Mouse (Mus musculus): ENCODE measurements around the gene Pan2. TPM values are rescaled to one million over a fixed set of nuclear protein-coding genes. Genes with fewer than 3 reads are reported as not detected.
"Not testable (repeated sequence)": the region's sequence is repeated elsewhere in the genome, so short reads cannot be mapped to it uniquely, and the experiment has no call there.

Pan2 gene
- total RNA-seq (2014; rRNA removed), result 18.3 and 19.0 TPM in 2 replicates
- 12.5 and 13.4 TPM in 2 replicates for polyA plus RNA-seq (2015; fragmentation: Nextera tagmentation; extraction: Ambion mirVana)

GRCm38 (mm10) chr10:128303126-128304021, at the start of gene Pan2:
Gene Pan2, plus strand, starts transcription at chr10:128303335.
- H3K27ac ChIP-seq (ENCODE audit: low read depth, low read length), result peak within 1 kb of the TSS; percentile 97
- H3K9me3 ChIP-seq (ENCODE audit: low read length), result no peaks in the 10 kb centered on the region
- TF ChIP-seq CTCF (IDR thresholded peaks at IDR 0.05), result no peak
- DNase-seq (ENCODE audit: low spot score) (peak; percentile 99), ATAC-seq (ENCODE audit: low FRiP score) (peak; percentile 98)
- no peaks in the 10 kb centered on the region for H3K36me3 ChIP-seq (ENCODE audit: insufficient read depth, low read length)
- peak within 1 kb of the TSS; percentile 79 for H3K4me2 ChIP-seq (ENCODE audit: low read depth, low read length, poor library complexity, severe bottlenecking)
- no peaks in the 10 kb centered on the region for H3K27me3 ChIP-seq (ENCODE audit: insufficient read depth, low read length)
- H3K9ac ChIP-seq (replicated peaks; ENCODE audit: low read length, poor library complexity, severe bottlenecking), result peak within 1 kb of the TSS; percentile 87
- peaks cover 11% of the 10 kb centered on the region for H3K4me1 ChIP-seq (ENCODE audit: insufficient read depth, low read length)
- WGBS, result 1% methylated on average over 37 of the region's 37 CpGs
- peak within 1 kb of the TSS; percentile 49 for H3K4me3 ChIP-seq (ENCODE audit: low read depth, low read length)

- TF ChIP-seq CTCF (IDR thresholded peaks at IDR 0.05), result no peak
- H3K27me3 ChIP-seq (ENCODE audit: insufficient read depth, low read length), result no peaks in the 10 kb centered on the region
- H3K4me2 ChIP-seq (ENCODE audit: low read depth, low read length, poor library complexity, severe bottlenecking), result no peak within 1 kb of the TSS
- peaks cover 32% of the 10 kb centered on the region for H3K36me3 ChIP-seq (ENCODE audit: insufficient read depth, low read length)
- DNase-seq (ENCODE audit: low spot score) (no peak), ATAC-seq (ENCODE audit: low FRiP score) (no peak)
- H3K4me3 ChIP-seq (ENCODE audit: low read depth, low read length), result no peak within 1 kb of the TSS
- no peaks in the 10 kb centered on the region for H3K9me3 ChIP-seq (ENCODE audit: low read length)
- no peaks in the 10 kb centered on the region for H3K4me1 ChIP-seq (ENCODE audit: insufficient read depth, low read length)
- H3K27ac ChIP-seq (ENCODE audit: low read depth, low read length), result no peak within 1 kb of the TSS
- no peak within 1 kb of the TSS for H3K9ac ChIP-seq (replicated peaks; ENCODE audit: low read length, poor library complexity, severe bottlenecking)
- WGBS, result 90% methylated on average over 4 of the region's 4 CpGs
These were observed 49.4 kb upstream of the Pan2 start, which contains the start of gene Apon for GRCm38 (mm10) chr10:128253677-128254255. Gene Apon, plus strand, starts transcription at chr10:128254096.

GRCm38 (mm10) chr10:128255925-128256324, 47.2 kb upstream of the Pan2 start:
- Histone ChIP-seq H3K36me3 (ENCODE audit: insufficient read depth, low read length) (peaks cover 14% of the 10 kb centered on the region), H3K27ac (ENCODE audit: low read depth, low read length) (no peak overlapping the region), H3K27me3 (ENCODE audit: insufficient read depth, low read length) (no peaks in the 10 kb centered on the region), H3K9me3 (ENCODE audit: low read length) (no peaks in the 10 kb centered on the region), H3K4me1 (ENCODE audit: insufficient read depth, low read length) (no peaks in the 10 kb centered on the region), H3K9ac (replicated peaks; ENCODE audit: low read length, poor library complexity, severe bottlenecking) (no peak overlapping the region), H3K4me3 (ENCODE audit: low read depth, low read length) (no peak overlapping the region), H3K4me2 (ENCODE audit: low read depth, low read length, poor library complexity, severe bottlenecking) (no peak overlapping the region)
- DNase-seq (ENCODE audit: low spot score) (no peak), ATAC-seq (ENCODE audit: low FRiP score) (no peak)
- WGBS, result 89% methylated on average over 8 of the region's 8 CpGs
- TF ChIP-seq CTCF (IDR thresholded peaks at IDR 0.05), result no peak

GRCm38 (mm10) chr10:128256328-128256727, 46.8 kb upstream of the Pan2 start:
- WGBS, result 92% methylated on average over 8 of the region's 8 CpGs
- no peaks in the 10 kb centered on the region for H3K9me3 ChIP-seq (ENCODE audit: low read length)
- H3K4me2 ChIP-seq (ENCODE audit: low read depth, low read length, poor library complexity, severe bottlenecking), result no peak overlapping the region
- no peaks in the 10 kb centered on the region for H3K4me1 ChIP-seq (ENCODE audit: insufficient read depth, low read length)
- no peak overlapping the region for H3K27ac ChIP-seq (ENCODE audit: low read depth, low read length)
- no peak for TF ChIP-seq CTCF (IDR thresholded peaks at IDR 0.05)
- no peak overlapping the region for H3K4me3 ChIP-seq (ENCODE audit: low read depth, low read length)
- H3K27me3 ChIP-seq (ENCODE audit: insufficient read depth, low read length), result no peaks in the 10 kb centered on the region
- H3K9ac ChIP-seq (replicated peaks; ENCODE audit: low read length, poor library complexity, severe bottlenecking), result no peak overlapping the region
- peaks cover 11% of the 10 kb centered on the region for H3K36me3 ChIP-seq (ENCODE audit: insufficient read depth, low read length)
- DNase-seq (ENCODE audit: low spot score), result no peak
- ATAC-seq (ENCODE audit: low FRiP score), result no peak

GRCm38 (mm10) chr10:128258953-128259352, 44.2 kb upstream of the Pan2 start:
- no peak for TF ChIP-seq CTCF (IDR thresholded peaks at IDR 0.05)
- Histone ChIP-seq H3K27ac (ENCODE audit: low read depth, low read length) (no peak overlapping the region), H3K36me3 (ENCODE audit: insufficient read depth, low read length) (no peaks in the 10 kb centered on the region), H3K27me3 (ENCODE audit: insufficient read depth, low read length) (no peaks in the 10 kb centered on the region), H3K9me3 (ENCODE audit: low read length) (no peaks in the 10 kb centered on the region), H3K4me3 (ENCODE audit: low read depth, low read length) (no peak overlapping the region), H3K9ac (replicated peaks; ENCODE audit: low read length, poor library complexity, severe bottlenecking) (no peak overlapping the region), H3K4me2 (ENCODE audit: low read depth, low read length, poor library complexity, severe bottlenecking) (no peak overlapping the region), H3K4me1 (ENCODE audit: insufficient read depth, low read length) (no peaks in the 10 kb centered on the region)
- DNase-seq (ENCODE audit: low spot score), result no peak
- 79% methylated on average over 4 of the region's 4 CpGs for WGBS
- ATAC-seq (ENCODE audit: low FRiP score), result no peak

- Histone ChIP-seq H3K27ac (ENCODE audit: low read depth, low read length) (no peak overlapping the region), H3K9me3 (ENCODE audit: low read length) (no peaks in the 10 kb centered on the region), H3K4me3 (ENCODE audit: low read depth, low read length) (no peak overlapping the region), H3K27me3 (ENCODE audit: insufficient read depth, low read length) (no peaks in the 10 kb centered on the region), H3K36me3 (ENCODE audit: insufficient read depth, low read length) (no peaks in the 10 kb centered on the region), H3K4me2 (ENCODE audit: low read depth, low read length, poor library complexity, severe bottlenecking) (no peak overlapping the region), H3K4me1 (ENCODE audit: insufficient read depth, low read length) (no peaks in the 10 kb centered on the region), H3K9ac (replicated peaks; ENCODE audit: low read length, poor library complexity, severe bottlenecking) (no peak overlapping the region)
- TF ChIP-seq CTCF (IDR thresholded peaks at IDR 0.05), result no peak
- 91% methylated on average over 5 of the region's 5 CpGs for WGBS
- ATAC-seq (ENCODE audit: low FRiP score) (no peak), DNase-seq (ENCODE audit: low spot score) (no peak)
These were observed 43.2 kb upstream of the Pan2 start for GRCm38 (mm10) chr10:128259946-128260345.

GRCm38 (mm10) chr10:128260376-128260775, 42.8 kb upstream of the Pan2 start:
- H3K9me3 ChIP-seq (ENCODE audit: low read length); H3K27me3 ChIP-seq (ENCODE audit: insufficient read depth, low read length); H3K9ac ChIP-seq (replicated peaks; ENCODE audit: low read length, poor library complexity, severe bottlenecking); H3K36me3 ChIP-seq (ENCODE audit: insufficient read depth, low read length); H3K4me2 ChIP-seq (ENCODE audit: low read depth, low read length, poor library complexity, severe bottlenecking); H3K27ac ChIP-seq (ENCODE audit: low read depth, low read length); ATAC-seq (ENCODE audit: low FRiP score); DNase-seq (ENCODE audit: low spot score); H3K4me3 ChIP-seq (ENCODE audit: low read depth, low read length); H3K4me1 ChIP-seq (ENCODE audit: insufficient read depth, low read length): not testable (repeated sequence)
- 88% methylated on average over 7 of the region's 7 CpGs for WGBS

Measured in midbrain, postnatal 0 days (tissue).